Mouse (Mus musculus) spleen, postnatal 10 days (tissue): ENCODE data around the gene Gbx1.

Experiments used
- DNase-seq, 2 experiments: peaks; one replicate each; pipeline ENCODE4 v3.0.0; 2021 to 2022; ENCODE audit warnings: low spot score in 2 of 2

Gbx1 gene

DNA sequence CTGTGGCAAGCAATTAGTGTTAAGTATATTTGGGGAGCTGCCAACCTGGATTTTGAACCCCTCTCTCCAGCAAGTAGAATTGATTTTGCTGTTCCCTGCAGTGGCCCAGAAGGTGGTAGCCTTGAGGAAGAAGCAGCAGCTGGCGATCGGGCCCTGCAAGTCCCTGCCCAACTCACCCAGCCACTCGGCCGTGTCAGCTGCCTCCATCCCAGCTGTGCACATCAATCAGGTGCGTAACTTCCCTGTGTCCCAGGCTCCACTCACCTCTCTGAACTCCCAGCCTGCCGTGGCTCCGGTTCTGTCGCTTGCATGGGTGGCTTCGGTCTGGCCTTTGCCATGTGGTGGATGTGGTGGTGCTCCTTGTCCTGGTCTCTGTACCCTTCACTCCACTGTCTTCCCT is 49.1 kb downstream of the Gbx1 start:
- no peak for DNase-seq

DNA sequence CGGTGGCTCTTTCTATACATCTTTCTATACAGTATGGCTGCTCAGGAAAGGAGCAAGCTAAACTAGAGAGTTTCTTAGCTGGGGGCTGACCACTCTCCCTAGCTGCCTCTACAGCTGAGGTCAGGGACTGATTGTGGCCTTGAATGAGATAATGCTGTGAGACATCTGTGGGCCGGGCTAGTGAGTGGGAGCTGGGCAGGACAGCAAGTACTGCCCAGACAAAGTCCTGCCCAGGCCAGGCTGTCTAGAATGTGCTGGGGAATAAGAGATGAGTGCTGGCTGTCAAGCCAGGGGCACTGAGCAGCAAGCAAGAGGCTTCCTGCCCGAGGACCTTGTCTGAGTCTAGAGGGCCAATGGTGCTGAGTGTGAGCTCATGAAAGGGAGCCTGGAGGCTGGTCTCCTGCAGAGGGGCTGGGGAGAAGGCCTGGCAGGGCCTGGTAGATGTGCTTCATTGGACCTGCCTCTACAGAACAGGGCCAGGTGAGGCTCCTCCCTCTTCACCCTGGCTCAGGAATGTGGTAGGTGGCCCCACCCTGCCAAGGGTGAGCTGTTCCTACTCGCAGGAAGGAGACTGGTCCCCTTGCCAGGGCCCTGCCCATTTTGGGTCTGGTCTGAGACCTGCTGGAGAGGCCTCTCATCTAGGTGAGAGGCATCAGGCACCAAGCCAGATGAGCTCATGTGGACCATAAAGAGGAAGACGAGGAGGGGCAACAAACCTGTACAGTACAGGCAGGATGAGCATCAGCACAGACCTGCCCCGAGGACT is 51.3 kb downstream of the Gbx1 start:
- DNase-seq = no peak

DNA sequence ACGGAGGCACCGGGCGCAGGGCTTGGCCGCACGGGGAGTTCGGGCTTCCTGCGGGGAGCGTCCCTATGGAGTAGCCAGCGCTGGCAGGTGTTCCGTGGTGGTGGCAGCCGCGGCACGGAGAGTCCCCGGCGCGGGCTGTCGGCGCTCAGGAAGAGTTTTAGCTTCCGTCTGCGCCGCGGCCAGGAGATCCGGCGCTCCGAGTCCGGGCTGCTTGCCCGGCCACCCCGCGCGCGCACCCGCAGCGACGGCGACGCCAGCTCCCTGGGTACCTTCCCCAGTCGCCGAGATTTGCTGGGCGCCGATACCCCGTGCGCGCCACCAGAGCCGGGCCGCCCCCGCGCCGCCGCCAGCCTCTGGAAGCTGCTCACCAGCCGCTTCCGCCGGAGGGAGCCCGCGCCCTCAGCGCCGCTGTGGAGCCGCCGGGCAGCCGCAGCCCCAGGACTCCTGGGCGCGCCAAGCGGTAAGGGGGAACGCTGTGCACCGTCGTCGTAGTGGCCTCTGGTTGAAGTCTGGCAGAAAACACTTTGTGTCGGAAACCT is 52.2 kb downstream of the Gbx1 start:
- DNase-seq = peak in 1 of 2 experiments; percentile 40

DNA sequence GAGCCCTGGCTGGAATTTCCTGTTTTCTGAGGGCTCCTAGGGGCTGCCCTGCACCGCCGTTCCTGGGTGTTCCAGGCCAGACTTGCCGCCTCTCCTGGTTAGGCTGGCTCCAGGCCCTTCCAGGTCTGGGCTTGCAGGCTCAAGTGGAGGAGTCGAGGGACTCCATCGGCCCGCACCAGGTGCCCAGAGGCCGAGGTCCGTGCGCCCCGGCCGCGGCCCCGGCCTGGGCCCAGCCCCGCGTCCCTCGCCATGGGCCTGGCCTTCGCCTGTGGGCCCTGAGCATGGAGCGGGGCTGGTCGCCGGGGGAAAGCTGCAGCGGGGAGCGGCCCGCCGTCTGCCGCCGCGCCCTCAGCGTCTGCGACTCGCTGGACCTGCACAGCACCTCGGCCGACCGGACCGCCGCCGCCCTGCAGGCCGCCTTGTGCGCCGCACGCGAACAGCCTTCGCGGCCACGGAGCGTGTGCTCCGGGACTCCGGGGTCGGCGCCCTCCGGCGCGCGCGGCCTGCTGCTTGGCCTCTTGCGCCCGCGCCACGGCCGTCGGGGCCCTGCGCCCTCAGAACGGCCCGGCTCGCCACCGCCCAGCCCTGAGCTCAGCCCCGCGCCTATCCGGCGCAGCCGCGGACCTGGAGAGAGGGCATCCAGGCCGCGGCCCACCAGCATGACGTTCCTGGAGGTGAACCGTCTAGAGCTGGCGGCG is 52.8 kb downstream of the Gbx1 start:
- no peak for DNase-seq

DNA sequence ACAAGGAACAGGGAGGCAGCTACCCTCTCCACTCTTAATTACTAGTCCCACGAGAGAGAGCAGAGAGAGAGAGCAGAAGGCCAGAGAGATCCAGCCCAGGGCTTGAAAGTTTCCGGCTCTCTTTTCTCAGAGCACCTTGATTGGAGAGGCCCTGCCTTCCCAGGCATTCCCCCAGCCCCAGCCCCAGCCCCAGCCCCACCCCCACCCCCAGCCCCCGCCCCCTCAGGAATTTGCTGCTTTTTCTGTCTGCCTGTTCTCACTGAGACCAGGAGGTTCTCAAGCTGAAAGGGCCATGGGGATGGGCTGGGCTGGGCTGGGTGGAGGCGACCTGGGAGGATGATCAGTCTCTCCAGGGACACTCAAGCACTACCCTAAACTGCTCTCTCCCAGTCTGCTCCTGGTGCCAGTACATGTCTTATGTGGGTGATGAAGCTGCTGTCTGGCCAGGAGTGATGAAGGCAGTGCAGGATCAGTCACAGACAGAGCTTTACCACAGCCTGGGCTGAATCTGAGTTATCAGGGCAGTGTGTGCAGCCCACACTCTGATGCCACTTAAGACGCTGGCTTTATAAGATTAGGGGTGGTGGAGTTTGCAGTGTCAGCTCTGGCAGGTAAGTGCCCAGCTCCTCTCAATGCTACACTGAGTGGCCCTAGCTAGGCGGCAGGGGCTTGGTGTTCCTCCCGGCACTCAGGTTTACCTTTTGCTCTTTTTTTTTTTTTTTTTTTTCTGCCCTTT is 54.0 kb downstream of the Gbx1 start:
- no peak for DNase-seq

DNA sequence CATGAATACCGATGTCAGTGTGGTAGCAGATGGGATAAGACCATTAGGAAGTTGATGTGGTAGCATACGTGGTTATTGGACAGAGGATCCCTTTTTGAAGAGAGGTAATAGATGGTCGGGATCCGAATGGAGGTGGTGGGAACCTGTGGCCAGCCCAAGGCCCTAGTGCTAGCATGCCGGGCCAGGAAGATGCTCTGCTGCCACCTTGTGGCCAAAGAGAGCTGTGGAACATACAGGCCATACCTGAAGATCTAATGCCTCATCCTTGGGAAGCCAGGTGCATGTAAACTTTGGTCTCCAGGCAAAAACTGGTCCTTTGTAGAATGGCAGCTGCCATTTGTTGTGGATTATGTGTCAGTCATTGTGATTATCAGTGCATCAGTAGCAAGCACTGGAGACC is 56.4 kb downstream of the Gbx1 start:
- DNase-seq = peak; percentile 70 to 85

DNA sequence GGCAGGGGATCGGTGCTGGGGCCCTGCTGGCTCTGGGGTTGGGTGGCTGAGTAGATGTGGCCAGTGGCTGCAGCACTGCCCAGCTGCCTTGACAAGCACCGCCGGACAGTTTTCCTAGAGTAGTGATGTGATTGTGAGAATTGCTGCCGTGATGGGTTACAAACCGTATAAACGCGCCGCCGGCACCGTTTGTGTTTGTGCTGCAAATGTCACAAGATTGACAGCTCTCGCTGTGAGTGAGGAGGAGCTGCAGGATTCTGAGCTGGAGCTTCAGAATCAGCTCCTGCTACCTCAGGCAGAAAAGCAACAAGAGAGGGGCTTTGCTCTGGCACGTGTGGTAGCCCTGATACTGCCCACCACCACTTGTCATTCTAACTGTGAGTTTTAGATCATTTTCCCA is 60.2 kb downstream of the Gbx1 start:
- DNase-seq = no peak

DNA sequence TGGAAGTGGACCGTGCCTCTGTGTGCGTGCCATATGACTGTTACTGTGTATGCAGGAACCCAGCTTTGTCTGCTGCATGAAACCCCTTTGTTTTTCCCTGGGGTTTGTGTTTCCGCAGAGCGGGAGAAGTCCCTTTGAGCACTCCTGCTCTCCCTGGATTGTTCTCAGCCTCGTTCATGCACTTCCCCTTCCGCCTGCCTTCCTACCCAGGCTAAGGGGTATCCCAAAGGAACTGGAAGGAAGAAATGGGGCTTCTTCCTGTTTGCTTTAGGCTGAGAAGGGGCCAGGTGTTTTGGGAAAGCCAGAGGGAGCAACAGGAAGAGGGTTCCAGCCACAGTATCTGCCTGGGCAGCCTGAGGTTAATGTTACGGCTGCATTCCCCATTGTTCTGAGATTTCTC is 71.4 kb downstream of the Gbx1 start:
- no peak for DNase-seq

DNA sequence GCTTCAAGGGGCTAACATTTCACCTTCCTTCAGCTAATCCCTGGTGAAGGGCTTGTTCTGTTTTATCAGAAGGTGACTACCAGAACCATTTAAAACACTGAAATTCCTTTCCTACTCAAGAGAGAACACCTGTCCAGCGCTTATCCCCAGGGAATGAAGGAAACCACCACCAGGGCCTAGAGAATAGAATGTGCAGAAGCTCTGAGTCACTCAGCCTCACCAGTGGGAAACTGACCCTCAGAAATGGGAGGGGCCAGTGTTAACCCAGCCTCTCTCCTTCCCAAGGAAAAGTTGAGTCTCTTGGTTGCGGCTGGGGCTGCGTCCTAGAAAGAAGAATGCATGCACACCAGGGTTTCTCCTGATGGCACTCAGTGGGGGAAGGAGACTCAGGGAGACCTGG is 71.9 kb downstream of the Gbx1 start:
- no peak for DNase-seq

DNA sequence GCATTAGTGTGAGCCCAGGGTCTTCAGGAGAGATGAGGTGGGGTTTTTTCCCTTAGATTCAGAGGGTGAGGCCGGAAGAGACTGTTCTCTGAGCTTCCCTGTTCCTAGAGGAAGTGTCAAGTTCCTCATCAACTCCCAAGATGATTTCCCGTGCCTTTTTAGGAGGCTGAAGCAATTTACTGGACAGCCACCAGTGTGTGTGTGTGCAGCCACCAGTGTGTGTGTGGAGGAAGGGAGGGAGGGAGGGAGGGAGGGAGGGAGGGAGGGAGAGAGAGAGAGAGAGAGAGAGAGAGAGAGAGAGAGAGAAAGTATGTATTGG is 73.1 kb downstream of the Gbx1 start:
- no peak for DNase-seq

DNA sequence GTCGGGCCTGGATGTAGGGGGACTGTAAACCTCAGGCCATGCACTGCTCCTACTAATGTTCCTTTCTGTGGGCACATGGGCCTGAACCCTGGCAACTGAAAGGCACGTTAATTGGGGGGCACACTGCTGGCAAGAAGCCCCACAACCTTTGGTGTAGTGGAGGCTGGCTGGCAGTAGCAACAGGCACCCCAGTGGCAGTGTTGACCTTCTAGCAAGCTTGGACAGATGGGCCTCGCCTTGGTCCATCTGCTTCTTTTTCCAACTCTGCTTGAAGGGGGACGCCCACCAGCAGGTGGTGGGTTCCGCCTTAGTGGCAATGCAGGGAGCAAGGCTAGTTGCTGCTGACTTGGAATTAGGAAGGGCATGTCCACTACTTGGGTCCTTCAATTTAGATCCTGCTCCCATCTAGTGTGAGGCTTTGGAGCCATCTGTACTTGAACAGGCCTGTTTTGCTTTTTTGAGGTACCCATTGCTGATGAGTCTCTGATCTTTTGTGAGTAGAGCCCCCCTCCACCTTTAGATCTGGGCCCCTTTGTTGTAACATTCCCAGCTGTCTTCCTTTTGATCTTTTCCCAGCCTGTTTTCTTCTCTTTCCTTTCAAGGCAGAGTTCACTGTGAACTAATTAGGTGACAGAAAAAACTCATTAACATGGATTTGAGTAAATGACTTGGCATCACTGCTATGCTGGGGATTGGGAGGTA is 73.6 kb downstream of the Gbx1 start:
- no peak for DNase-seq
